In the genomic region with DNA sequence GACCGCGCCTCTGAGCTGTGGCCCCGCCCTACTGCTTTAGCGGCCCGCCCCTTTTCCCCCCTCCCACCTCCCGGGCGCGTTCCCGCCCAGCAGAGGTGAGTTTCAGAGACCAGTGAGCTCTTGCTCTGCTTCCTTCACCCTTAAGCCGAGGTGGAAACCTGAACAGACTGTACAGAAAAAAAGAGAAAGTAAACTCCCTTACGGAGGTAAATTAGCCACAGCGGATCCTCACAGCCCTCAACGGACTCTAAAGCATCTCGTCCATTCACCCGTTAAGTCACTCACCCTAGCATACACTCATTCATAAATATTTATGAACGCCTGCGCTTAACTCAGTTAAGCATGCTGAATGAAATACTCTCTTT, we compare ENCODE assay signal across 10 mouse cellular contexts. TPM values are rescaled to one million over a fixed set of nuclear protein-coding genes. Genes with fewer than 3 reads are reported as not detected.
DNase-seq lines count a peak whose midpoint lies in the region; ATAC-seq and TF ChIP-seq lines count a peak whose summit lies in the region.
"Had no signal": no experiment of that assay in that cellular context is flagged by ENCODE, and none has a peak within 500 bp of the region (broad histone marks: within the 10 kb centered on the region; RNA-seq: fewer than 3 reads in every experiment).

No protein-coding gene starts in this region.

- H3K4me2 ChIP-seq in lung, embryonic 14.5 days, result peak overlapping the region; percentile 59
- peak overlapping the region; percentile 63 for H3K4me2 ChIP-seq in limb, embryonic 13.5 days (replicated peaks)

- TF ChIP-seq CTCF in lung, embryonic 14.5 days (IDR thresholded peaks at IDR 0.05; ENCODE audit: low read depth), result no peak
- no peak for TF ChIP-seq CTCF in olfactory bulb, adult 2 months (IDR thresholded peaks at IDR 0.05; ENCODE audit: insufficient read depth, low read depth, low read length)

- H3K4me1 ChIP-seq in lung, embryonic 14.5 days (ENCODE audit: insufficient read depth), result no peaks in the 10 kb centered on the region
- H3K4me1 ChIP-seq in limb, embryonic 13.5 days, result peaks cover 14% of the 10 kb centered on the region
- H3K4me1 ChIP-seq in olfactory bulb, adult 2 months (ENCODE audit: control insufficient read depth, insufficient read depth, low read length), result 0 out of 2 replicates have a peak, but pooled peaks cover 3% of the 10 kb centered on the region

- no peaks in the 10 kb centered on the region for H3K9me3 ChIP-seq in lung, embryonic 14.5 days (ENCODE audit: low read depth, low read length)
- H3K9me3 ChIP-seq in limb, embryonic 13.5 days, result no peaks in the 10 kb centered on the region

- no peak for DNase-seq in lung, embryonic 14.5 days
- DNase-seq in lung, postnatal 4 days, result no peak
- no peak for DNase-seq in frontal cortex, postnatal 14 days (ENCODE audit: low spot score in 2 of 2)
- DNase-seq in adrenal gland, adult 2 months, result no peak
- no peak for DNase-seq in cerebellum, adult 9-10 months

- under 1% methylated on average over 17 of the region's 17 CpGs for WGBS in lung, embryonic 14.5 days
- WGBS in limb, embryonic 13.5 days, result 1% methylated on average over 17 of the region's 17 CpGs
- WGBS in olfactory bulb, adult 2 months, result 0% methylated on average over 17 of the region's 17 CpGs

- no peak overlapping the region for H3K27ac ChIP-seq in lung, embryonic 14.5 days (ENCODE audit: low read depth)
- no peak overlapping the region for H3K27ac ChIP-seq in limb, embryonic 13.5 days
- H3K27ac ChIP-seq in olfactory bulb, adult 2 months (ENCODE audit: insufficient read depth, low read depth, low read length), result no peak overlapping the region

- H3K36me3 ChIP-seq in lung, embryonic 14.5 days (ENCODE audit: insufficient read depth), result no peaks in the 10 kb centered on the region
- H3K36me3 ChIP-seq in limb, embryonic 13.5 days, result peaks cover 4% of the 10 kb centered on the region

- TF ChIP-seq POLR2A in olfactory bulb, adult 2 months (IDR thresholded peaks at IDR 0.05; ENCODE audit: insufficient read depth, low read depth, low read length), result no peak

- H3K4me3 ChIP-seq in lung, embryonic 14.5 days (ENCODE audit: low read depth, low read length), result peak overlapping the region; percentile 72
- peak overlapping the region; percentile 76 for H3K4me3 ChIP-seq in limb, embryonic 13.5 days
- peak overlapping the region; percentile 96 for H3K4me3 ChIP-seq in olfactory bulb, adult 2 months (ENCODE audit: insufficient read depth, low read depth, low read length)

- no peaks in the 10 kb centered on the region for H3K27me3 ChIP-seq in lung, embryonic 14.5 days (ENCODE audit: insufficient read depth, low read length)
- H3K27me3 ChIP-seq in limb, embryonic 13.5 days, result no peaks in the 10 kb centered on the region

- peak; percentile 86; the same call in 1 of the 2 replicates for ATAC-seq in lung, embryonic 14.5 days (ENCODE audit: insufficient read depth)
- peak; percentile 32 for ATAC-seq in erythroblast, adult 5-6 weeks (replicated peaks; ENCODE audit: low FRiP score, poor library complexity, severe bottlenecking)
- no peak for ATAC-seq in limb, embryonic 13.5 days (ENCODE audit: low FRiP score, low read depth)

- H3K9ac ChIP-seq in lung, embryonic 14.5 days, result peak overlapping the region; percentile 36; the same call in 1 of the 2 replicates
- H3K9ac ChIP-seq in limb, embryonic 13.5 days, result peak overlapping the region; percentile 51; the same call in 1 of the 2 replicates

RNA-seq across cellular contexts. Expression of gene Chml, which starts 0.3 kb away (rescaled TPM):
- polyA plus RNA-seq in lung, embryonic 14.5 days (2014; fragmentation: Nextera tagmentation; extraction: Ambion mirVana), result 4.0 and 4.5 TPM in 2 replicates
- total RNA-seq in erythroblast, adult 5-6 weeks (2015; ENCODE audit: low replicate concordance), result 4.6 and 5.9 TPM in 2 replicates
- 2.0 and 3.7 TPM in 2 replicates for total RNA-seq in erythroblast, adult 5-6 weeks (2017; ENCODE audit: low replicate concordance)
- 1.4 and 1.7 TPM in 2 replicates for polyA plus RNA-seq in limb, embryonic 13.5 days (2015; fragmentation: Nextera tagmentation; extraction: Ambion mirVana)
- polyA plus RNA-seq in olfactory bulb, adult 2 months (2012; ENCODE audit: insufficient read depth, insufficient read length, low replicate concordance, missing spikeins), result not detected in 2 replicates
- total RNA-seq in adrenal gland, adult 2 months (2021), result 1 to 10 TPM; 7.3 to 8.0 TPM
- polyA plus RNA-seq in adrenal gland, adult 2 months (2012; rRNA removed), result 62.7 and 91.6 TPM in 2 replicates

RNA-seq across cellular contexts. Expression of gene Opn3, which starts 0.4 kb away (rescaled TPM):
- 4.9 and 5.4 TPM in 2 replicates for polyA plus RNA-seq in lung, embryonic 14.5 days (2014; fragmentation: Nextera tagmentation; extraction: Ambion mirVana)
- not detected in 2 replicates for total RNA-seq in erythroblast, adult 5-6 weeks (2015; ENCODE audit: low replicate concordance)
- total RNA-seq in erythroblast, adult 5-6 weeks (2017; ENCODE audit: low replicate concordance), result 1.7 TPM in 1 of 2 replicates, not detected in the other
- 5.8 and 6.3 TPM in 2 replicates for polyA plus RNA-seq in limb, embryonic 13.5 days (2015; fragmentation: Nextera tagmentation; extraction: Ambion mirVana)
- not detected in 2 replicates for polyA plus RNA-seq in olfactory bulb, adult 2 months (2012; ENCODE audit: insufficient read depth, insufficient read length, low replicate concordance, missing spikeins)
- 10 to 100 TPM; 10.9 to 17.2 TPM for total RNA-seq in adrenal gland, adult 2 months (2021)
- polyA plus RNA-seq in adrenal gland, adult 2 months (2012; rRNA removed), result 8.3 and 9.5 TPM in 2 replicates

RNA-seq across cellular contexts. Expression of gene Wdr64, which starts 5.4 kb away (rescaled TPM):
- not detected in 2 replicates for polyA plus RNA-seq in lung, embryonic 14.5 days (2014; fragmentation: Nextera tagmentation; extraction: Ambion mirVana)
- total RNA-seq in erythroblast, adult 5-6 weeks (2015; ENCODE audit: low replicate concordance), result not detected in 2 replicates
- total RNA-seq in erythroblast, adult 5-6 weeks (2017; ENCODE audit: low replicate concordance), result not detected in 2 replicates
- polyA plus RNA-seq in limb, embryonic 13.5 days (2015; fragmentation: Nextera tagmentation; extraction: Ambion mirVana), result not detected in 2 replicates
- polyA plus RNA-seq in olfactory bulb, adult 2 months (2012; ENCODE audit: insufficient read depth, insufficient read length, low replicate concordance, missing spikeins), result not detected in 2 replicates
- total RNA-seq in adrenal gland, adult 2 months (2021), result not detected
- polyA plus RNA-seq in adrenal gland, adult 2 months (2012; rRNA removed), result not detected in 2 replicates
- total RNA-seq: adrenal gland, postnatal 10 days; layer of hippocampus, postnatal 25 days had no signal
